Mouse (Mus musculus): ENCODE results near the gene Acot5. TPM values are rescaled to one million over a fixed set of nuclear protein-coding genes. Genes with fewer than 3 reads are reported as not detected.

The Acot5 gene
- total and polyA plus RNA-seq, 3 experiments, result not detected

- no peak for TF ChIP-seq RCOR1 (conservative IDR thresholded peaks at IDR 0.05; ENCODE audit: low read depth, low read length)
- no peak for TF ChIP-seq EP300 (IDR thresholded peaks at IDR 0.05; ENCODE audit: low read length)
- TF ChIP-seq IRF4 (IDR thresholded peaks at IDR 0.05; ENCODE audit: low read depth, low read length), result 0 out of 2 replicates have a peak, but pooled peaks have one; percentile 17
- no peak for TF ChIP-seq KAT2A (IDR thresholded peaks at IDR 0.05; ENCODE audit: insufficient replicate concordance, low read length)
- TF ChIP-seq BHLHE40 (IDR thresholded peaks at IDR 0.05; ENCODE audit: low read depth, low read length), result no peak
- peak; percentile 88 for TF ChIP-seq MXI1 (IDR thresholded peaks at IDR 0.05; ENCODE audit: low read depth, low read length)
- TF ChIP-seq POLR2A (IDR thresholded peaks at IDR 0.05; ENCODE audit: low read depth, low read length), result peak; percentile 25; the same call in 1 of the 2 replicates
- no peak for TF ChIP-seq ETS1 (conservative IDR thresholded peaks at IDR 0.05; ENCODE audit: low read depth, low read length)
- no peak for TF ChIP-seq GABPA (IDR thresholded peaks at IDR 0.05; ENCODE audit: insufficient replicate concordance, low read depth, low read length)
- no peak for TF ChIP-seq MEF2A (IDR thresholded peaks at IDR 0.05; ENCODE audit: borderline replicate concordance, low read depth, low read length)
- 0 out of 2 replicates have a peak, but pooled peaks have one; percentile 7 for TF ChIP-seq NELFE (IDR thresholded peaks at IDR 0.05; ENCODE audit: low read depth, low read length)
- no peak for TF ChIP-seq CHD1 (IDR thresholded peaks at IDR 0.05; ENCODE audit: low read depth, low read length)
- TF ChIP-seq ZC3H11A (IDR thresholded peaks at IDR 0.05; ENCODE audit: low read depth, low read length), result no peak
These were observed 45.2 kb downstream of the Acot5 start, which contains the start of gene Dnal1 (continued) for GRCm38 (mm10) chr12:84114153-84114994.

GRCm38 (mm10) chr12:84119584-84119983, 50.5 kb downstream of the Acot5 start:
- dilution Hi-C loops (cut with MboI; ENCODE audit: extremely low pct_ligation_motif_present, extremely low pct_unique_long_range_greater_than_20kb, low sequenced_read_pairs), result no loop called here

More at GRCm38 (mm10) chr12:84119584-84119983, 50.5 kb downstream of the Acot5 start:
- Histone ChIP-seq H3K27me3 (replicated peaks) (no peaks in the 10 kb centered on the region), H3K79me2 (replicated peaks; ENCODE audit: control insufficient read depth, extremely low read depth, insufficient read depth, poor library complexity, severe bottlenecking) (no peaks in the 10 kb centered on the region), H3K4me2 (ENCODE audit: insufficient read depth, low read depth, poor library complexity, severe bottlenecking) (no peak overlapping the region), H3K27ac (ENCODE audit: insufficient read depth, low read depth) (no peak overlapping the region), H3K4me3 (replicated peaks in 1 of 3; ENCODE audit: low read depth in 2 of 3, low read length in 2 of 3, poor library complexity in 1 of 3) (no peak overlapping the region), H3K9me3 (replicated peaks; ENCODE audit: low read length) (no peaks in the 10 kb centered on the region), H3K9ac (ENCODE audit: insufficient read depth, low read depth) (no peak overlapping the region), H3K4me1 (ENCODE audit: control insufficient read depth in 1 of 2, insufficient read depth in 2 of 2) (peaks cover 5 to 8% of the 10 kb centered on the region in 2 experiments), H3K36me3 (replicated peaks in 1 of 2; ENCODE audit: control insufficient read depth in 1 of 2, insufficient read depth in 1 of 2, low read length in 1 of 2) (peaks cover 0 to 6% of the 10 kb centered on the region in 2 experiments)
- in situ Hi-C loops (cut with MboI; ENCODE audit: low pct_ligation_motif_present, low pct_unique_long_range_greater_than_20kb, low sequenced_read_pairs), result no loop called here
- no peak for DNase-seq (ENCODE audit: extremely low read depth)
- no peak for TF ChIP-seq HCFC1 (IDR thresholded peaks at IDR 0.05; ENCODE audit: low read depth, low read length)
- no peak for TF ChIP-seq MAZ (IDR thresholded peaks at IDR 0.05; ENCODE audit: low read depth, low read length)
- TF ChIP-seq SIN3A (IDR thresholded peaks at IDR 0.05; ENCODE audit: low read length), result no peak
- TF ChIP-seq NRF1 (IDR thresholded peaks at IDR 0.05; ENCODE audit: low read depth, low read length), result no peak
- TF ChIP-seq MAFK (IDR thresholded peaks at IDR 0.05; ENCODE audit: insufficient replicate concordance, low read length), result no peak
- TF ChIP-seq MAX (IDR thresholded peaks at IDR 0.05; ENCODE audit: low read length), result no peak

Other genes with a start within 250 kb of the Acot5 start
- 5.7 and 6.2 TPM in 2 replicates for gene Numb, start 147.4 kb upstream of the Acot5 start, total RNA-seq (2012; rRNA removed)
- gene Numb, start 147.4 kb upstream of the Acot5 start, total RNA-seq (2014; rRNA removed), result 5.0 and 5.3 TPM in 2 replicates
- gene Numb, start 147.4 kb upstream of the Acot5 start, polyA plus RNA-seq (2012; ENCODE audit: insufficient read length, low read depth), result 5.7 and 6.9 TPM in 2 replicates
- 31.9 and 41.5 TPM in 2 replicates for gene Riox1, start 118.7 kb upstream of the Acot5 start, total RNA-seq (2012; rRNA removed)
- gene Riox1, start 118.7 kb upstream of the Acot5 start, total RNA-seq (2014; rRNA removed), result 27.4 and 29.5 TPM in 2 replicates
- 33.5 and 34.3 TPM in 2 replicates for gene Riox1, start 118.7 kb upstream of the Acot5 start, polyA plus RNA-seq (2012; ENCODE audit: insufficient read length, low read depth)
- gene Heatr4, start 84.5 kb upstream of the Acot5 start, total RNA-seq (2012; rRNA removed), result not detected in 2 replicates
- gene Heatr4, start 84.5 kb upstream of the Acot5 start, total RNA-seq (2014; rRNA removed), result not detected in 2 replicates
- gene Heatr4, start 84.5 kb upstream of the Acot5 start, polyA plus RNA-seq (2012; ENCODE audit: insufficient read length, low read depth), result 0.08 TPM in 1 of 2 replicates, not detected in the other
- 10.2 and 13.2 TPM in 2 replicates for gene Acot2, start 81.5 kb upstream of the Acot5 start, total RNA-seq (2012; rRNA removed)
- 9.7 and 9.8 TPM in 2 replicates for gene Acot2, start 81.5 kb upstream of the Acot5 start, total RNA-seq (2014; rRNA removed)
- 6.6 and 7.2 TPM in 2 replicates for gene Acot2, start 81.5 kb upstream of the Acot5 start, polyA plus RNA-seq (2012; ENCODE audit: insufficient read length, low read depth)
- 0.42 TPM in 1 of 2 replicates, not detected in the other for gene Acot1, start 59.8 kb upstream of the Acot5 start, total RNA-seq (2012; rRNA removed)
- gene Acot1, start 59.8 kb upstream of the Acot5 start, total RNA-seq (2014; rRNA removed), result not detected in 2 replicates
- gene Acot1, start 59.8 kb upstream of the Acot5 start, polyA plus RNA-seq (2012; ENCODE audit: insufficient read length, low read depth), result not detected in 2 replicates
- not detected in 2 replicates for gene Acot4, start 30.9 kb upstream of the Acot5 start, total RNA-seq (2012; rRNA removed)
- not detected in 2 replicates for gene Acot4, start 30.9 kb upstream of the Acot5 start, total RNA-seq (2014; rRNA removed)
- gene Acot4, start 30.9 kb upstream of the Acot5 start, polyA plus RNA-seq (2012; ENCODE audit: insufficient read length, low read depth), result not detected in 2 replicates
- not detected in 2 replicates for gene Gm49366, start 30.4 kb upstream of the Acot5 start, total RNA-seq (2012; rRNA removed)
- not detected in 2 replicates for gene Gm49366, start 30.4 kb upstream of the Acot5 start, total RNA-seq (2014; rRNA removed)
- not detected in 2 replicates for gene Gm49366, start 30.4 kb upstream of the Acot5 start, polyA plus RNA-seq (2012; ENCODE audit: insufficient read length, low read depth)
- gene Acot3, start 17.2 kb upstream of the Acot5 start, total RNA-seq (2012; rRNA removed), result not detected in 2 replicates
- not detected in 2 replicates for gene Acot3, start 17.2 kb upstream of the Acot5 start, total RNA-seq (2014; rRNA removed)
- gene Acot3, start 17.2 kb upstream of the Acot5 start, polyA plus RNA-seq (2012; ENCODE audit: insufficient read length, low read depth), result not detected in 2 replicates
- 0.04 TPM in 1 of 2 replicates, not detected in the other for gene Acot6, start 31.3 kb downstream of the Acot5 start, total RNA-seq (2012; rRNA removed)
- gene Acot6, start 31.3 kb downstream of the Acot5 start, total RNA-seq (2014; rRNA removed), result 0.08 and 0.11 TPM in 2 replicates
- not detected in 2 replicates for gene Acot6, start 31.3 kb downstream of the Acot5 start, polyA plus RNA-seq (2012; ENCODE audit: insufficient read length, low read depth)
- 1.4 and 1.6 TPM in 2 replicates for gene Dnal1, start 45.0 kb downstream of the Acot5 start, total RNA-seq (2012; rRNA removed)
- 0.84 and 1.7 TPM in 2 replicates for gene Dnal1, start 45.0 kb downstream of the Acot5 start, total RNA-seq (2014; rRNA removed)
- 2.1 and 2.9 TPM in 2 replicates for gene Dnal1, start 45.0 kb downstream of the Acot5 start, polyA plus RNA-seq (2012; ENCODE audit: insufficient read length, low read depth)
- 0.13 and 0.21 TPM in 2 replicates for gene Pnma1, start 79.2 kb downstream of the Acot5 start, total RNA-seq (2012; rRNA removed)
- not detected in 2 replicates for gene Pnma1, start 79.2 kb downstream of the Acot5 start, total RNA-seq (2014; rRNA removed)
- 0.30 TPM in 2 replicates for gene Pnma1, start 79.2 kb downstream of the Acot5 start, polyA plus RNA-seq (2012; ENCODE audit: insufficient read length, low read depth)
- gene Elmsan1, start 149.6 kb downstream of the Acot5 start, total RNA-seq (2012; rRNA removed), result 5.6 TPM in 2 replicates
- 2.0 and 2.2 TPM in 2 replicates for gene Elmsan1, start 149.6 kb downstream of the Acot5 start, total RNA-seq (2014; rRNA removed)
- gene Elmsan1, start 149.6 kb downstream of the Acot5 start, polyA plus RNA-seq (2012; ENCODE audit: insufficient read length, low read depth), result 12.4 and 14.3 TPM in 2 replicates
- 47.1 and 47.8 TPM in 2 replicates for gene Ptgr2, start 215.9 kb downstream of the Acot5 start, total RNA-seq (2012; rRNA removed)
- 46.0 and 46.6 TPM in 2 replicates for gene Ptgr2, start 215.9 kb downstream of the Acot5 start, total RNA-seq (2014; rRNA removed)
- gene Ptgr2, start 215.9 kb downstream of the Acot5 start, polyA plus RNA-seq (2012; ENCODE audit: insufficient read length, low read depth), result 47.1 and 51.3 TPM in 2 replicates
- gene Zfp410, start 247.5 kb downstream of the Acot5 start, total RNA-seq (2012; rRNA removed), result 33.5 and 42.8 TPM in 2 replicates
- gene Zfp410, start 247.5 kb downstream of the Acot5 start, total RNA-seq (2014; rRNA removed), result 53.7 and 57.4 TPM in 2 replicates
- 42.4 and 42.9 TPM in 2 replicates for gene Zfp410, start 247.5 kb downstream of the Acot5 start, polyA plus RNA-seq (2012; ENCODE audit: insufficient read length, low read depth)